Mouse (Mus musculus): Measurements from ENCODE around the gene Selenop. TPM values are rescaled to one million over a fixed set of nuclear protein-coding genes. Genes with fewer than 3 reads are reported as not detected.
"Not testable (repeated sequence)": the region's sequence is repeated elsewhere in the genome, so short reads cannot be mapped to it uniquely, and the experiment has no call there.

Gene Selenop
- 51.1 and 53.1 TPM in 2 replicates for polyA plus RNA-seq (2014; fragmentation: Nextera tagmentation; extraction: Ambion mirVana)

DNA sequence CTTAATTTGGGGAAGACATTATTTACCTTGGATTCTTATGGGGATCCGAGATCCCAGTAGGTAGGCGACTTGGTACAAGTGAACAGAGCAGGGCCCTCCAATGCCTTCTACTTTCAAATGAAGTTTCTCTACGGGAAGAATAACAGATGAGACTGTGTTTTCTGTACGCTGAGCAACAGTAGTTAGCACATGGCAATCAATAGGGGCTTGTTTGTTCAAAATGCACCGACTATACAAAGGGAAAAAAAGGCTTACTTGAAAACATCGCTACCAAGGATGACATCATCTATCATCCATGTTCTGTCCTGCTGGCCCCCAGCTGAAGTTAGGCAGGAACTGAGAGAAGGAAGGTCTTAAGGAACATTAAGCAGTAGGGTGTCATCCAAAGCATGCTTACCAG, at the start of gene Selenop:
Gene Selenop, plus strand, starts transcription at position 301 of the 400 bp plus-strand sequence.
- DNase-seq (ENCODE audit: low spot score) (no peak), ATAC-seq (replicated peaks; ENCODE audit: low FRiP score) (no peak)
- Histone ChIP-seq H3K9ac (ENCODE audit: low read length) (no peak within 1 kb of the TSS), H3K9me3 (ENCODE audit: control insufficient read depth, low read length) (no peaks in the 10 kb centered on the region), H3K4me3 (ENCODE audit: low read depth, low read length) (no peak within 1 kb of the TSS), H3K4me2 (ENCODE audit: low read depth, low read length, severe bottlenecking) (no peak within 1 kb of the TSS), H3K36me3 (ENCODE audit: control insufficient read depth, insufficient read depth, low read length) (no peaks in the 10 kb centered on the region), H3K4me1 (replicated peaks; ENCODE audit: control insufficient read depth, insufficient read depth, low read length) (peaks cover 2% of the 10 kb centered on the region; the same call in 1 of the 2 replicates), H3K27ac (ENCODE audit: low read depth, low read length) (no peak within 1 kb of the TSS), H3K27me3 (ENCODE audit: control insufficient read depth, insufficient read depth, low read length) (no peaks in the 10 kb centered on the region)
- 87% methylated on average over 6 of the region's 6 CpGs for WGBS

- not testable (repeated sequence) for H3K4me2 ChIP-seq (ENCODE audit: low read depth, low read length, severe bottlenecking); ATAC-seq (replicated peaks; ENCODE audit: low FRiP score); DNase-seq (ENCODE audit: low spot score)
Observed at GRCm38 (mm10) chr15:3218668-3219067, 49.7 kb upstream of the Selenop start.

GRCm38 (mm10) chr15:3222803-3223437, 45.4 kb upstream of the Selenop start:
- Histone ChIP-seq H3K9ac (ENCODE audit: low read length) (no peak overlapping the region), H3K4me1 (replicated peaks; ENCODE audit: control insufficient read depth, insufficient read depth, low read length) (no peaks in the 10 kb centered on the region), H3K27me3 (ENCODE audit: control insufficient read depth, insufficient read depth, low read length) (no peaks in the 10 kb centered on the region), H3K4me3 (ENCODE audit: low read depth, low read length) (no peak overlapping the region), H3K36me3 (ENCODE audit: control insufficient read depth, insufficient read depth, low read length) (no peaks in the 10 kb centered on the region), H3K9me3 (ENCODE audit: control insufficient read depth, low read length) (no peaks in the 10 kb centered on the region), H3K27ac (ENCODE audit: low read depth, low read length) (no peak overlapping the region), H3K4me2 (ENCODE audit: low read depth, low read length, severe bottlenecking) (no peak overlapping the region)
- no peak for DNase-seq (ENCODE audit: low spot score)
- ATAC-seq (replicated peaks; ENCODE audit: low FRiP score), result no peak
- WGBS, result 93% methylated on average over 5 of the region's 5 CpGs

More at GRCm38 (mm10) chr15:3218668-3219067, 49.7 kb upstream of the Selenop start:
- not testable (repeated sequence) for H3K9me3 ChIP-seq (ENCODE audit: control insufficient read depth, low read length); H3K9ac ChIP-seq (ENCODE audit: low read length); H3K27ac ChIP-seq (ENCODE audit: low read depth, low read length); H3K27me3 ChIP-seq (ENCODE audit: control insufficient read depth, insufficient read depth, low read length); H3K4me3 ChIP-seq (ENCODE audit: low read depth, low read length); H3K4me1 ChIP-seq (replicated peaks; ENCODE audit: control insufficient read depth, insufficient read depth, low read length); H3K36me3 ChIP-seq (ENCODE audit: control insufficient read depth, insufficient read depth, low read length)
- WGBS, result 97% methylated on average over 4 of the region's 4 CpGs

- 84% methylated on average over 3 of the region's 3 CpGs for whole genome bisulfite sequencing
Observed at GRCm38 (mm10) chr15:3226573-3226972, 41.8 kb upstream of the Selenop start.

GRCm38 (mm10) chr15:3228185-3228584, 40.2 kb upstream of the Selenop start:
- Histone ChIP-seq H3K4me3 (ENCODE audit: low read depth, low read length) (no peak overlapping the region), H3K9ac (ENCODE audit: low read length) (no peak overlapping the region), H3K27me3 (ENCODE audit: control insufficient read depth, insufficient read depth, low read length) (no peaks in the 10 kb centered on the region), H3K4me1 (replicated peaks; ENCODE audit: control insufficient read depth, insufficient read depth, low read length) (no peaks in the 10 kb centered on the region), H3K4me2 (ENCODE audit: low read depth, low read length, severe bottlenecking) (no peak overlapping the region), H3K9me3 (ENCODE audit: control insufficient read depth, low read length) (no peaks in the 10 kb centered on the region), H3K27ac (ENCODE audit: low read depth, low read length) (no peak overlapping the region), H3K36me3 (ENCODE audit: control insufficient read depth, insufficient read depth, low read length) (no peaks in the 10 kb centered on the region)
- no peak for DNase-seq (ENCODE audit: low spot score)
- WGBS, result 76% methylated on average over 2 of the region's 2 CpGs
- ATAC-seq (replicated peaks; ENCODE audit: low FRiP score), result no peak

More at GRCm38 (mm10) chr15:3226573-3226972, 41.8 kb upstream of the Selenop start:
- Histone ChIP-seq H3K4me1 (replicated peaks; ENCODE audit: control insufficient read depth, insufficient read depth, low read length) (no peaks in the 10 kb centered on the region), H3K4me2 (ENCODE audit: low read depth, low read length, severe bottlenecking) (no peak overlapping the region), H3K9ac (ENCODE audit: low read length) (no peak overlapping the region), H3K4me3 (ENCODE audit: low read depth, low read length) (no peak overlapping the region), H3K27ac (ENCODE audit: low read depth, low read length) (no peak overlapping the region), H3K36me3 (ENCODE audit: control insufficient read depth, insufficient read depth, low read length) (no peaks in the 10 kb centered on the region), H3K27me3 (ENCODE audit: control insufficient read depth, insufficient read depth, low read length) (no peaks in the 10 kb centered on the region), H3K9me3 (ENCODE audit: control insufficient read depth, low read length) (no peaks in the 10 kb centered on the region)
- DNase-seq (ENCODE audit: low spot score) (no peak), ATAC-seq (replicated peaks; ENCODE audit: low FRiP score) (no peak)

DNA sequence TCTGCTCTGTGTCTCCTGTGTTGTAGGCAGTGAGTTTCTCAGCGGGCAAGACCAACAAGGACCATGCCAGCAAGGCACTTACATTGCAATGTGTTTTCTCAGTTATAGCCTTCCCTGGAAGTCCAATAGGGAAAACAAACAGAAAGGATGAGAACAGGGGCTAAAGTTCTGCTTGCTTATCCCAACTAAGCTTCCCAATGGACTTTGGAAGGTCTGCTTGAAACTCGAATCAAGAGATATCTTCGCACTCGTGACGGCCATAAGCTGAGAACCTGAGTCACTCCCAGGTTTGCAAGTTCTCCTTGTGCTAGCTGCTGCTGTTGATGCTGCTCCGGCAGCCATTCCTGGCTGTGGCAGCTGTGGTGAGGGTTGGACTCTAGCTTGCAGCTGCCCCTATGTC, 39.4 kb upstream of the Selenop start:
- no peaks in the 10 kb centered on the region for H3K4me1 ChIP-seq (replicated peaks; ENCODE audit: control insufficient read depth, insufficient read depth, low read length)
- no peaks in the 10 kb centered on the region for H3K36me3 ChIP-seq (ENCODE audit: control insufficient read depth, insufficient read depth, low read length)
- no peak overlapping the region for H3K27ac ChIP-seq (ENCODE audit: low read depth, low read length)
- DNase-seq (ENCODE audit: low spot score) (no peak), ATAC-seq (replicated peaks; ENCODE audit: low FRiP score) (no peak)
- no peak overlapping the region for H3K4me2 ChIP-seq (ENCODE audit: low read depth, low read length, severe bottlenecking)
- H3K9me3 ChIP-seq (ENCODE audit: control insufficient read depth, low read length), result no peaks in the 10 kb centered on the region
- no peaks in the 10 kb centered on the region for H3K27me3 ChIP-seq (ENCODE audit: control insufficient read depth, insufficient read depth, low read length)
- H3K9ac ChIP-seq (ENCODE audit: low read length), result no peak overlapping the region
- no peak overlapping the region for H3K4me3 ChIP-seq (ENCODE audit: low read depth, low read length)
- 89% methylated on average over 6 of the region's 6 CpGs for WGBS

- no peak overlapping the region for H3K9ac ChIP-seq (ENCODE audit: low read length)
- no peaks in the 10 kb centered on the region for H3K36me3 ChIP-seq (ENCODE audit: control insufficient read depth, insufficient read depth, low read length)
- DNase-seq (ENCODE audit: low spot score), result no peak
- no peak overlapping the region for H3K27ac ChIP-seq (ENCODE audit: low read depth, low read length)
- no peak for ATAC-seq (replicated peaks; ENCODE audit: low FRiP score)
- H3K4me1 ChIP-seq (replicated peaks; ENCODE audit: control insufficient read depth, insufficient read depth, low read length), result no peaks in the 10 kb centered on the region
- WGBS, result 91% methylated on average over 4 of the region's 4 CpGs
- H3K4me2 ChIP-seq (ENCODE audit: low read depth, low read length, severe bottlenecking), result no peak overlapping the region
- no peaks in the 10 kb centered on the region for H3K9me3 ChIP-seq (ENCODE audit: control insufficient read depth, low read length)
- H3K27me3 ChIP-seq (ENCODE audit: control insufficient read depth, insufficient read depth, low read length), result no peaks in the 10 kb centered on the region
- no peak overlapping the region for H3K4me3 ChIP-seq (ENCODE audit: low read depth, low read length)
Observed at GRCm38 (mm10) chr15:3231004-3231403, 37.3 kb upstream of the Selenop start.

- no peak for ATAC-seq (replicated peaks; ENCODE audit: low FRiP score)
Observed at GRCm38 (mm10) chr15:3232168-3232835, 36.0 kb upstream of the Selenop start.

More at GRCm38 (mm10) chr15:3232168-3232835, 36.0 kb upstream of the Selenop start:
- Histone ChIP-seq H3K4me3 (ENCODE audit: low read depth, low read length) (no peak overlapping the region), H3K9ac (ENCODE audit: low read length) (no peak overlapping the region), H3K4me2 (ENCODE audit: low read depth, low read length, severe bottlenecking) (no peak overlapping the region), H3K9me3 (ENCODE audit: control insufficient read depth, low read length) (no peaks in the 10 kb centered on the region), H3K27me3 (ENCODE audit: control insufficient read depth, insufficient read depth, low read length) (no peaks in the 10 kb centered on the region), H3K27ac (ENCODE audit: low read depth, low read length) (no peak overlapping the region), H3K4me1 (replicated peaks; ENCODE audit: control insufficient read depth, insufficient read depth, low read length) (no peaks in the 10 kb centered on the region), H3K36me3 (ENCODE audit: control insufficient read depth, insufficient read depth, low read length) (no peaks in the 10 kb centered on the region)
- peak; percentile 46 for DNase-seq (ENCODE audit: low spot score)
- WGBS, result 47% methylated on average over 9 of the region's 9 CpGs
